Mouse (Mus musculus): ENCODE results near the gene Plekhs1.

GRCm38 (mm10) chr19:56418404-56418803 lies 43.0 kb upstream of the Plekhs1 start:
- TF ChIP-seq SMC3 (IDR thresholded peaks at IDR 0.05; ENCODE audit: low read depth, low read length) (no peak), EP300 (IDR thresholded peaks at IDR 0.05; ENCODE audit: low read depth in 1 of 2, low read length in 2 of 2) (no peak), HCFC1 (IDR thresholded peaks at IDR 0.05; ENCODE audit: low read depth, low read length) (no peak), MAZ (IDR thresholded peaks at IDR 0.05; ENCODE audit: low read depth, low read length) (no peak), MAFK (IDR thresholded peaks at IDR 0.05; ENCODE audit: borderline replicate concordance, low read depth, low read length) (no peak), MEF2A (IDR thresholded peaks at IDR 0.05; ENCODE audit: extremely low read depth, insufficient replicate concordance, low read depth, low read length, poor library complexity, severe bottlenecking) (no peak), ZMIZ1 (IDR thresholded peaks at IDR 0.05; ENCODE audit: low read depth, low read length) (no peak), POLR2A (IDR thresholded peaks at IDR 0.05; ENCODE audit: control insufficient read depth in 1 of 2, insufficient read depth in 1 of 2, low read depth in 1 of 2, low read length in 2 of 2, poor library complexity in 1 of 2) (no peak), CHD1 (IDR thresholded peaks at IDR 0.05; ENCODE audit: low read depth, low read length) (no peak), ZKSCAN1 (IDR thresholded peaks at IDR 0.05; ENCODE audit: low read depth, low read length) (no peak), SIN3A (IDR thresholded peaks at IDR 0.05; ENCODE audit: low read length) (no peak), CTCF (IDR thresholded peaks at IDR 0.05 in 2 of 3, conservative IDR thresholded peaks at IDR 0.05 in 1 of 3; ENCODE audit: control insufficient read depth in 1 of 3, insufficient read depth in 1 of 3, low read depth in 2 of 3, low read length in 3 of 3, poor library complexity in 1 of 3, severe bottlenecking in 1 of 3) (no peak), POLR2AphosphoS5 (IDR thresholded peaks at IDR 0.05; ENCODE audit: borderline replicate concordance, low read depth, low read length) (no peak)
